Mouse (Mus musculus) intestine, embryonic 16.5 days (tissue): ENCODE measurements around the gene Fkbp11. TPM values are rescaled to one million over a fixed set of nuclear protein-coding genes. Genes with fewer than 3 reads are reported as not detected.

Source experiments
- ATAC-seq: fragments of 200-750 bp; cut with Nextera tagmentation; 2 replicates; pipeline ENCODE4 v1.8.0; 2017; ENCODE audit warnings: moderate TSS enrichment, moderate library complexity
- H3K27ac ChIP-seq: fragments of 300-500 bp; sonication (generic); 2 replicates; pipeline ENCODE4 v1.5.1; 2014; ENCODE audit warnings: mild to moderate bottlenecking, low read length
- H3K27me3 ChIP-seq: fragments of 300-500 bp; sonication (generic); replicated peaks from 2 replicates; pipeline ENCODE4 v1.6.1; 2014; ENCODE audit warnings: low read length, control low read depth, mixed read lengths; ENCODE audit not compliant: control insufficient read depth, insufficient read depth
- H3K36me3 ChIP-seq: fragments of 300-500 bp; sonication (generic); 2 replicates; pipeline ENCODE4 v1.6.1; 2014; ENCODE audit warnings: low read length, control low read depth; ENCODE audit not compliant: control insufficient read depth, insufficient read depth
- H3K4me1 ChIP-seq: fragments of 300-500 bp; sonication (generic); 2 replicates; pipeline ENCODE4 v1.6.1; 2014; ENCODE audit warnings: low read length, control low read depth, mixed read lengths; ENCODE audit not compliant: control insufficient read depth, insufficient read depth
- H3K4me2 ChIP-seq: fragments of 300-500 bp; sonication (generic); 2 replicates; pipeline ENCODE4 v1.6.1; 2014; ENCODE audit warnings: low read depth, low read length, control low read depth
- H3K4me3 ChIP-seq: fragments of 300-500 bp; sonication (generic); 2 replicates; pipeline ENCODE4 v1.5.1; 2014; ENCODE audit warnings: mild to moderate bottlenecking, low read length
- H3K9ac ChIP-seq: fragments of 300-500 bp; sonication (generic); 2 replicates; pipeline ENCODE4 v1.6.1; 2014; ENCODE audit warnings: low read depth, low read length
- H3K9me3 ChIP-seq: fragments of 300-500 bp; sonication (generic); 2 replicates; pipeline ENCODE4 v1.6.1; 2016; ENCODE audit warnings: low read length, control low read depth; ENCODE audit not compliant: control insufficient read depth
- WGBS: fragments of 180-500 bp; shearing (Covaris S2); extraction: QIAGEN DNeasy Blood & Tissue Kit; methylation state at CpG from one replicate; pipeline ENCODE4 v1.1.7; 2014; 5-methylcytosine and 5-hydroxymethylcytosine counted together
- polyA plus RNA-seq: library from polyadenylated mRNA; unstranded; fragments of >200 nt; fragmentation: Nextera tagmentation; extraction: Ambion mirVana; gene quantifications from 2 replicates; pipeline ENCODE4 v1.2.1, GENCODE M21; 2015

The Fkbp11 gene
- polyA plus RNA-seq, 1 experiment from 2014 or later, result 96.8 TPM

DNA sequence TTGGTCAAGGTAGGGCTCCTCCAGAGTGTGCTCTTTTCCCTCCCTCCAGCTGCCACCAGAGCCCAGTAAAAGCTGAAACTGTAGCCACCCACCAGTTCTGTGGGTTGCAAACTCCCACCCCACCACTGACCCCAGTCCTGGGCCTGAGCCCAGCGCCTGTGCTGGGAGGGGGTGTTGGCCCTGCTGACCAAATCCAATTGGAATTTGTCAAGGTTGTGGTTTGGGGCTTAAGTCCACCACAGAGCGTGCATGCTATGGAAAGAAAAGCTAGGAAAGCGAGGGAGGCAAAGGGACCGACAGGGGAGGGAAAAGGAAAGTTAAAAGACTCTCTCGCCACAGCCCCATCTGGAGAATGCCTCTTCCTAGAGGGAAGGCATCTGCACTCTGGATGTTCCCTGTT, 40.3 kb upstream of the Fkbp11 start:
- H3K4me1 ChIP-seq, result peaks cover 7% of the 10 kb centered on the region
- ATAC-seq, result no peak
- H3K4me3 ChIP-seq, result no peak overlapping the region
- H3K27ac ChIP-seq, result no peak overlapping the region
- peaks cover 14% of the 10 kb centered on the region for H3K27me3 ChIP-seq
- H3K9ac ChIP-seq, result no peak overlapping the region
- H3K4me2 ChIP-seq, result no peak overlapping the region
- no peaks in the 10 kb centered on the region for H3K9me3 ChIP-seq
- no peaks in the 10 kb centered on the region for H3K36me3 ChIP-seq
- WGBS, result 34% methylated on average over 5 of the region's 5 CpGs

GRCm38 (mm10) chr15:98765929-98766328, 37.9 kb upstream of the Fkbp11 start:
- H3K9me3 ChIP-seq, result no peaks in the 10 kb centered on the region
- H3K4me1 ChIP-seq, result peaks cover 12% of the 10 kb centered on the region
- H3K4me2 ChIP-seq, result no peak overlapping the region
- peaks cover under 1% of the 10 kb centered on the region; the same call in 1 of the 2 replicates for H3K27me3 ChIP-seq
- H3K4me3 ChIP-seq, result no peak overlapping the region
- ATAC-seq, result no peak
- no peak overlapping the region for H3K9ac ChIP-seq
- H3K36me3 ChIP-seq, result no peaks in the 10 kb centered on the region
- 71% methylated on average over 4 of the region's 4 CpGs for WGBS
- H3K27ac ChIP-seq, result no peak overlapping the region

GRCm38 (mm10) chr15:98762670-98763529, 34.9 kb upstream of the Fkbp11 start, which contains the start of gene Arf3:
Gene Arf3 (minus strand): TSS chr15:98763214.
- peaks cover 12% of the 10 kb centered on the region for H3K4me1 ChIP-seq
- peak within 1 kb of the TSS; percentile 93 for H3K4me2 ChIP-seq
- H3K27me3 ChIP-seq, result no peaks in the 10 kb centered on the region
- peak within 1 kb of the TSS; percentile 96 for H3K9ac ChIP-seq
- H3K9me3 ChIP-seq, result no peaks in the 10 kb centered on the region
- H3K36me3 ChIP-seq, result peaks cover 3% of the 10 kb centered on the region; the same call in 1 of the 2 replicates
- peak within 1 kb of the TSS; percentile 88 for H3K27ac ChIP-seq
- peak; percentile 93 for ATAC-seq
- WGBS, result under 1% methylated on average over 65 of the region's 76 CpGs
- H3K4me3 ChIP-seq, result peak within 1 kb of the TSS; percentile 97

DNA sequence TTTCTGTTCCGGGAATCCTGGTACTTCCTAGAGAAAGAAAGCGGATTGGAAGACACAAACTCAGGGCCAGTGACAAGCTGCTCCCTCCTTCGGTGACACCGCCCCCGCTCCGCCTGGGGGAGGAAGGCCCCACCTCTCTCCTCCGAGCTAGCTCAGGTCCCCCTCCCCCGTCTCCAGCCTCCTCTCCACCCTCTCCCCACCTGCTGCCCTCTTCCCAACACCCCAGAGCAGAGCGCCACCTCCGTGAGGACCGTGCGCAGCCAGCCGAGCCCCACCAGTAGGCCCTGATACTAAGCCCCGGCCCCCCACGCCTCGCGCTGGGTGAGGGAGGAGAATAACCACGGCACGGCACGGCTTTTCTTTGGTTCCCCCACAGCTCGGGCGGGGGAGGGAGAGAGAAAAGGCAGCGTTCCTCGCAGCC, 34.2 kb upstream of the Fkbp11 start:
- WGBS, result 0% methylated on average over 21 of the region's 24 CpGs
- Histone ChIP-seq H3K27ac (peak overlapping the region; percentile 88), H3K4me2 (peak overlapping the region; percentile 93), H3K9ac (peak overlapping the region; percentile 96), H3K36me3 (peaks cover 3% of the 10 kb centered on the region; the same call in 1 of the 2 replicates), H3K4me1 (peaks cover 12% of the 10 kb centered on the region), H3K9me3 (no peaks in the 10 kb centered on the region), H3K27me3 (no peaks in the 10 kb centered on the region), H3K4me3 (peak overlapping the region; percentile 97)
- peak; percentile 86 for ATAC-seq

DNA sequence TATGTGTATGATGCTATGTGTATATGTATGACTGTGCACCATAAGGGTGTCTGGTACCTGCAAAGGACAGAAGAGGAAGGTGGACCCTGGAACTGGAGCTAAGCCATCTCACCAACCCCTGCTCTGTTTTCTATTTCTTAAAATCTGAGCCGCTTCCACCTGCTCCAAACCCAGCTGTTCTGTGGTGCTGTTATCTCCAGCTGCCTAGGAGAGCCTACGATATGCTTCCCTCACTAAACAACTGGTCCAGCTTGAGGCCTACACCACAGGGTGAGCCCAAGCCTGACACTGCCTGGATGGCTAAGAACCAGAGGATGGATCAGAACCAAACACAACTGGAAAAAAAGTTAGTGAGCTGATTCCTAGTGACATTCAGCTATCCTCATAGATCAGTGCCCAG, 26.1 kb upstream of the Fkbp11 start:
- ATAC-seq, result no peak
- Histone ChIP-seq H3K4me3 (no peak overlapping the region), H3K4me1 (0 out of 2 replicates have a peak, but pooled peaks cover 3% of the 10 kb centered on the region), H3K27me3 (no peaks in the 10 kb centered on the region), H3K36me3 (peaks cover 3% of the 10 kb centered on the region), H3K9ac (no peak overlapping the region), H3K9me3 (no peaks in the 10 kb centered on the region), H3K4me2 (no peak overlapping the region), H3K27ac (no peak overlapping the region)
- 85% methylated on average over 2 of the region's 2 CpGs for WGBS

DNA sequence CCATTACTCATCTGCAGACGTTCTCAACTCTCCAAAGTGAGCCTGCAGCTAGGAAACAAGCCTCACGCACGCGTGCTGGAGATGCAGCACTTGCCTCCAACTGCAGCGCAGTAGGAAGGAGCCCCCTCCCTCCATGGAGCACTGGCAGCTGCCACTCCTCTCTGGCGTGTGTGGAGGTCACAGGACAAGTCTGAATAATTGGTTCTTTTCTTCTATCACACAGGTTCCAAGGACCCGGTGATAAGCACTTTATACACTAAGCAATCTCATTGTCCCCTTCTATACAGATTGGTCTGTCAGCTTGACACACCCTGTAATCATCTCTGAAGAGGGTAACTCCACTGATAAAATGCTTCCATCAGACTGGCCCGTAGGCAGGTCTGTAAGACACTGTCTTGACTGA, 25.0 kb upstream of the Fkbp11 start:
- no peaks in the 10 kb centered on the region for H3K27me3 ChIP-seq
- H3K9ac ChIP-seq, result no peak overlapping the region
- no peak overlapping the region for H3K4me2 ChIP-seq
- peak; percentile 77 for ATAC-seq
- H3K9me3 ChIP-seq, result no peaks in the 10 kb centered on the region
- peaks cover 7% of the 10 kb centered on the region for H3K4me1 ChIP-seq
- no peaks in the 10 kb centered on the region; the same call in 1 of the 2 replicates for H3K36me3 ChIP-seq
- H3K4me3 ChIP-seq, result no peak overlapping the region
- WGBS, result 55% methylated on average over 8 of the region's 8 CpGs
- no peak overlapping the region for H3K27ac ChIP-seq

GRCm38 (mm10) chr15:98749093-98749492, 21.1 kb upstream of the Fkbp11 start:
- H3K4me3 ChIP-seq, result no peak overlapping the region
- no peak overlapping the region for H3K4me2 ChIP-seq
- H3K9me3 ChIP-seq, result no peaks in the 10 kb centered on the region
- H3K27me3 ChIP-seq, result no peaks in the 10 kb centered on the region
- H3K27ac ChIP-seq, result no peak overlapping the region
- no peak overlapping the region for H3K9ac ChIP-seq
- WGBS, result 100% methylated on average over 2 of the region's 2 CpGs
- ATAC-seq, result no peak
- no peaks in the 10 kb centered on the region; the same call in 1 of the 2 replicates for H3K36me3 ChIP-seq
- peaks cover 6% of the 10 kb centered on the region for H3K4me1 ChIP-seq

- Histone ChIP-seq H3K9me3 (no peaks in the 10 kb centered on the region), H3K4me3 (no peak overlapping the region), H3K9ac (no peak overlapping the region), H3K4me2 (no peak overlapping the region), H3K27ac (no peak overlapping the region), H3K36me3 (no peaks in the 10 kb centered on the region; the same call in 1 of the 2 replicates), H3K27me3 (no peaks in the 10 kb centered on the region), H3K4me1 (peaks cover 6% of the 10 kb centered on the region)
- ATAC-seq, result peak; percentile 78
- WGBS, result 64% methylated on average over 6 of the region's 6 CpGs
Observed at GRCm38 (mm10) chr15:98747296-98747695, 19.3 kb upstream of the Fkbp11 start.

GRCm38 (mm10) chr15:98746344-98746965, 18.5 kb upstream of the Fkbp11 start:
- no peak for ATAC-seq
- no peak overlapping the region for H3K9ac ChIP-seq
- 76% methylated on average over 10 of the region's 10 CpGs for WGBS

More at GRCm38 (mm10) chr15:98746344-98746965, 18.5 kb upstream of the Fkbp11 start:
- Histone ChIP-seq H3K36me3 (no peaks in the 10 kb centered on the region; the same call in 1 of the 2 replicates), H3K4me2 (no peak overlapping the region), H3K9me3 (no peaks in the 10 kb centered on the region), H3K27ac (no peak overlapping the region), H3K27me3 (no peaks in the 10 kb centered on the region), H3K4me3 (no peak overlapping the region), H3K4me1 (peaks cover 6% of the 10 kb centered on the region)
